Mouse (Mus musculus) brain, adult 2 months (tissue): ENCODE results near the gene Mrgpra2b.
"Not testable (repeated sequence)": the region's sequence is repeated elsewhere in the genome, so short reads cannot be mapped to it uniquely, and the experiment has no call there.

Experiments used
- DNase-seq: peaks from one replicate; pipeline ENCODE4 v3.0.0; 2011; ENCODE audit warnings: low read depth, low spot score

Mrgpra2b gene

DNA sequence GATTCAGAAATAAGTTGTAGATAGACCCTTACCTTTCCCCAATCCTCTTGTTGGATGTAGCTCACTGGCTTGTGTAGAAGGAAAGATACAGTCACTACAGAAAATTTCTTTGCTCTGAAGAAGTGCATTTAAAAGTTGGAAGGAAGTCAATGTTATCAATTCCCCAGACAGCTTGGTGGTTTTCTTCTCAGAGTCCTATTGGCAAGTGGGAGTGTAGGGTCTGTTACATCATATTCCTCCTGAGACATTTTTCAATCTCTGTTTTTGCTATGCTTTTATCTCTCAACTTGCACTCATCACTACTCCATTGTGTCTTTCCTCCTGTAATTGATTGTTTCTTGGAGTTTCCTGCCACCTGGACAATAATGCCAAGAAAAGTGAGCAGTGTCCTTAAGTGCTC, at the start of gene Mrgpra2b:
Gene Mrgpra2b, minus strand, starts transcription at position 101 of the 400 bp plus-strand sequence.
- DNase-seq: no peak

DNA sequence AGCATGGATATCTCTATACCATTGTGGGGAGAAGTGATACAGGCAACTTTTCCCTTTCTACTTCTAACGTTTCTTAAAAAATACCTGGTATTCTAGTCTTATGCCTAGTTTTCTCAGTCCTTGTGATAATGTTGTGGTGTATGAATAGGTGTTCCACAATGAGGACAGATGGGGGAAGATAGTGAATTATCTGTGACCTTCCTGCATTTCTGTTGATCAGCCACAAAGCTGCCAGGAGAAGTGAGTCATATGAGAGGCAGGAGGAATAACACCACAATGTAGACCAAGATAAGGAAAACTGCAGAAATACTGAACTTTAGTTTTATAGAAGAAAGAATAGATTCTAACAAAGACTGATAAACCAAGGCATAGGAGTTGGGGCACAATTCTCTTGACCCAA, 12.3 kb downstream of the Mrgpra2b start:
- DNase-seq: no peak

DNA sequence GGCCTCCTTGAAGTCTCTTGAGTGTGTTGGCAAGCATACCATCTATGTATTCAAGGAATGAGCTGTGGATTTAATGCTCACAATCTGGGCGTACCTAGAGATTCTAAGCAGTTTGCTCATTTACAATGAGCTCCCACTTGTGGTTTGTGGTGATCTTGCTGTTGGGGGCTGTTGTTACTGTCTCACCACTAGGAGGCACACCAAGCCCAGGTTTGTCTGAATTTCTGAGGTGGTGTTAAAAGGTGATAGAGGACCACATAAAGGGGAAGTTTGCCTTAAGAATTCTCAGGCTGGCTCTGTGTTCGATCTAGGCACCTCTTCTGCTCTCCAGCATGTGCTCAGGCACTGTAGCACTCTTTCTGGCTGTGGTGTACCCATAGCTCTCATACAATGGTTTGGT, 13.6 kb downstream of the Mrgpra2b start:
- peak; percentile 0 for DNase-seq

DNA sequence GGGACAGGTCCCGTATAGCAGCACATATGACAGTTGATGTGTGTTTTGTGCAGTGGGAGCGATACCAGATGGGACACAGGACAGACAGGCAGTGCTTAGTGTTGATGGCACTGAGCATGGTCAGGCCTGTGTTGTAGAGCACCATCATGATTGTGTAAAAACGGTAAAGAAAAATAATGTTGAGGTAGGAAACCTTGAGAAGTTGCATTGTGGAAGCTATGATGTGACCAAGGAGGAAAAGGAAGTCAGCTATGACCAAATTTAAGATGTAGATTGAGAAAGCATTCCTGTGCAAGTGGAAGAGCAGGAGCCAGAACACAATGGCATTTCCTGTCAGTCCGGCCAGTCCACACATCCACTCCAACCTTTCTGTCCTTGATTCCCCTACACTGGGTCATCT, 25.7 kb downstream of the Mrgpra2b start:
- DNase-seq: no peak

DNA sequence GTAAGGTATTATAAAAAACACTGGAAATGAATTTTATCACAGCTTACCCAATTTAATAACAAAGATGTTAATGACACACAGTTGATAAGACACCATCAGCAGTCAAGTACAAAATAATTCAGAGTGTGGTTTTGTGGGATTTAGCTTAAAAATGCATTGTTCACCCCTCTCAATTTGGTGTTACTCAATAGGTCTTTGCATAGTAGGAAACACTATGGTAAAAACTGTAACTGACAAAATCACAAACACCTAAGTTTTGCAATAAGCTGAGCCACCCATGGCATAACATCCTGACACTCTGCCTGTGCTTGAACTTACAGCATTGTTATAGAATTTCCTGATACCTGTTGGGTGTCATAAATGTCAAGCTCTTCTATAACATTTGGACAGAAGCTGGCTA, 37.4 kb downstream of the Mrgpra2b start:
- DNase-seq: not testable (repeated sequence)

GRCm38 (mm10) chr7:47489438-47489837, 39.2 kb downstream of the Mrgpra2b start:
- not testable (repeated sequence) for DNase-seq

GRCm38 (mm10) chr7:47483181-47483580, 45.5 kb downstream of the Mrgpra2b start:
- DNase-seq: not testable (repeated sequence)

GRCm38 (mm10) chr7:47473904-47474303, 54.8 kb downstream of the Mrgpra2b start:
- DNase-seq: not testable (repeated sequence)

- DNase-seq: not testable (repeated sequence)
Measured at GRCm38 (mm10) chr7:47465278-47465981, 63.2 kb downstream of the Mrgpra2b start.

- not testable (repeated sequence) for DNase-seq
Measured at GRCm38 (mm10) chr7:47452015-47452414, 76.6 kb downstream of the Mrgpra2b start, which contains the start of gene Mrgpra2a. Gene Mrgpra2a, minus strand, starts transcription at chr7:47452139.

DNA sequence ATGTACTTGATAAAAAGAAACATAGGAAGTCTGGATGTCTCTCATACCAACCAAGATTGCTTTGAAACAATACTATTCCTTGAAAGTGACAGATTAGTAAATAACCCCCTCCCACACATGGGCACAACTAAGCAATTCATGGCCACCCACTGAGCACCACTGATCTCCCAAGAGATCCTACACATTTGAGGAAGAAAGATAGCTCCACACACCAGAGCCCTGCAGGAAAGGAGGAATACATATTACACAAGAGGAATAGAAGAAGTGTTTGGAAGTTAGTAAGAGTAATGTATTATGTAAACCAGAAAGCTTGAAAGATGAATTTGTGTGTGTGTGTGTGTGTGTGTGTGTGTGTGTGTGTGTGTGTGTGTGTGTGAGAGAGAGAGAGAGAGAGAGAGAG, 82.9 kb downstream of the Mrgpra2b start:
- not testable (repeated sequence) for DNase-seq

- not testable (repeated sequence) for DNase-seq
Measured at GRCm38 (mm10) chr7:47436463-47436862, 92.2 kb downstream of the Mrgpra2b start.

DNA sequence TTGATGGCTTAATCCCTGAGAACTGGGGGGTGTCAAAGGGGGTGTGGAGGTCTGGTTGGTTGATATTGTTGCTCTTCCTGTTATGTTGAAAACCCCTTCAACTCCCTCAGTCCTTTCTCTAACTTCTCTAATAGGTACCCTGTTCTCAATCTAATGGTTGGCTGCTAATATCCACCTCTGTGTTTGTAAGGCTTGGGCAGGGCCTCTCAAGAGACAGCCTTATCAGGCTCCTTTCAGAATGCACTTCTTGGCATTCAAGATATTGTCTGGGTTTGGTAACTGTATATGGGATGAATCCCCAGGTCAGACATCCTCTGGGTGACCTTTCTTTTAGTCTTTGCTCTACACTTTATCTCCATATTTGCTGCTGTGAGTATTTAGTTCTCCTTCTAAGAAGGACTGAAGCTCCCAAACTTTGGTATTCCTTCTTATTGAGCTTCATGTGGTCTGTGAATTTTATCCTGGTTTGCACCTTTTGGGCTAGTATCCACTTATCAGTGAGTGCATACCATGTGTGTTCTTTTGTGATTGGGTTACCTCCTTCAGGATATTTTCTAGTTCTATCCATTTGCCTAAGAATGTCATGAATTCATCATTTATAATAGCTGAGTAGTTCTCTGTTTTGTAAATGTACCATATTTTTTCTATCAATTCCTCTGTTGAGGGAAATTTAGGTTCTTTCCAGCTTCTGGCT, 100.7 kb downstream of the Mrgpra2b start:
- not testable (repeated sequence) for DNase-seq
